ENCODE assay signal across 12 mouse cellular contexts in the genomic region with DNA sequence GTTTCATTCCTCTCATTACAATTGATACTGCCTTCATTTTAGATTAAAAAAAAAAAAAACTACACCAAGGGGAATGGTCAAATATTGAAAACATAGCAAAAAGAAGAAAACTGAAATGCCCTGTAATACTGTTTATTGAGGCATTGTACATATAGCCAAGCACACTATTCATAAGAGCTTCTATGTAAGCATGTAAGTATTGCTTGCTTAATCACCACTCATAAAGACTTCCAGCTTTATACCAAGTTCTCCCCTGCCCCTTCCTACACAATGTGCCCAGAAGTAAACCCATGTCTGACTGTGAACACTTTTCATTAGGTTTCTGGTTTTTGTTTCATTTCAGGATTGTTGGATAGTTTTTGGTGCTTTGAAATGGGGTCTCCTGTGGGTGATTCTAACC.
"Had no signal": no experiment of that assay in that cellular context is flagged by ENCODE, and none has a peak within 500 bp of the region (broad histone marks: within the 10 kb centered on the region; RNA-seq: fewer than 3 reads in every experiment).

No protein-coding gene starts in this region.

- H3K9me3 ChIP-seq: kidney, embryonic 15.5 days; liver, embryonic 13.5 days had no signal

- H3K36me3 ChIP-seq: kidney, embryonic 15.5 days; liver, embryonic 13.5 days had no signal

- H3K4me2 ChIP-seq: kidney, embryonic 15.5 days; liver, embryonic 13.5 days; midbrain, embryonic 11.5 days had no signal

- H3K4me3 ChIP-seq: kidney, embryonic 15.5 days; left cerebral cortex, adult 2 months; liver, embryonic 13.5 days had no signal

- DNase-seq: layer of hippocampus, postnatal 36 days; liver, embryonic 13.5 days; lung, adult 2 months; lung, postnatal 14 days; lung, postnatal 4 days; midbrain, embryonic 14.5 days; thymus, adult 2 months; thymus, postnatal 14 days; thymus, postnatal 4 days had no signal

- H3K27ac ChIP-seq: kidney, embryonic 15.5 days; left cerebral cortex, adult 2 months; liver, embryonic 13.5 days had no signal

- H3K27me3 ChIP-seq: kidney, embryonic 15.5 days had no signal

- H3K9ac ChIP-seq: kidney, embryonic 15.5 days; liver, embryonic 13.5 days had no signal

- H3K4me1 ChIP-seq: liver, embryonic 13.5 days had no signal
